Mouse (Mus musculus): ENCODE measurements around the gene Nfib. TPM values are rescaled to one million over a fixed set of nuclear protein-coding genes. Genes with fewer than 3 reads are reported as not detected.

Nfib gene
- 100 to 1,000 TPM; 118 to 124 TPM for total RNA-seq (2021)
- long read RNA-seq, experiment 1, full-length matches to known transcripts, result 19 of 29 reads
- long read RNA-seq, experiment 1, partial matches to known transcripts, result 0 of 29 reads
- long read RNA-seq, experiment 1, other reads (novel, unspliced or antisense), result 10 of 29 reads
- long read RNA-seq, experiment 2, full-length matches to known transcripts, result 21 of 52 reads
- long read RNA-seq, experiment 2, partial matches to known transcripts, result 5 of 52 reads
- long read RNA-seq, experiment 2, other reads (novel, unspliced or antisense), result 26 of 52 reads

DNA sequence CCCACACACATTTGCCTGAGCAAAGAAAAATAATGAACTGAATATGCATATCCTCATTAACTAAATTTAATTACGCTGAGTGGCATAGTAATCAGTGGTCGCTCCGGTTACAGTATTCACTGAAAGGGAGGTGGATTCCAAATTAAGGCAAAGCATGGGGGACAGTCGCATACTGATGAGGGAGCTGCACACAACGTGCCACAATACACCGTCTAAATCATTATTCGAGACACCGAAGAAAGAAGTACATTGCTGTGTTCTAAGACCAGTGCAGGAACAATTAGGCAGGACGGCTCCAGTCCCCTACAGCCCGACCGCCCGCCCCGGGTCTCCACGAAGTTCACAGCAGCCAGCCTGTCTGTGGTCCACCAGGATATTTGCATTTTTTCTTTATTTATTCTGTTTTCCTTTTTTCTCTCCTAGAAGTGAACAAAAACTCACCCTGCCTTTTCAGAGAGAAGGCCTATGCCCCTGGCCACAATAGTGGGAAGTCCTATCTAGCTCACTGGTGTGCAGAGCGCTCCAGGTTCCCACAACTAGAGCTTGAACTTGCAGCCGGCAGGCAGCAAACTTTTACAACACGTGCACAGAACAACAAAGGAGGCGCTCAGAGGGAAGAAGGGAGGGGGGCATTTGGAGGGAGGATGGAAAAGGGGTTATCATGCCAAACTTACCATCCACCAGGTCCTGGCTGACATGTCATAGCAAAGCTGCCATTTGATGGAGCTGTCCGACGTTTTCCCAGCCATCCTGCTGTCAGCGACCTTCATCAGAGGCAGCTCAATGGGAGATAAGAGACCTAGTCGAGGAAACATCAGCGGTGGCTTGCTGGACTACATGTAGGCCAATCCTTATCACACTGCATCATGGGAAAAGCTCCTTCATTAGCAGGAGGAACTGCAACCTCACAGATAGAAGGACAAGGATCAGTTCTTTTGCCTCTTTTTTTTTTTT, at the start of gene Nfib:
TSS of gene Nfib (minus strand) at position 910 of the 954 bp plus-strand sequence.
- DNase-seq (ENCODE audit: low spot score in 2 of 2), result no peak

DNA sequence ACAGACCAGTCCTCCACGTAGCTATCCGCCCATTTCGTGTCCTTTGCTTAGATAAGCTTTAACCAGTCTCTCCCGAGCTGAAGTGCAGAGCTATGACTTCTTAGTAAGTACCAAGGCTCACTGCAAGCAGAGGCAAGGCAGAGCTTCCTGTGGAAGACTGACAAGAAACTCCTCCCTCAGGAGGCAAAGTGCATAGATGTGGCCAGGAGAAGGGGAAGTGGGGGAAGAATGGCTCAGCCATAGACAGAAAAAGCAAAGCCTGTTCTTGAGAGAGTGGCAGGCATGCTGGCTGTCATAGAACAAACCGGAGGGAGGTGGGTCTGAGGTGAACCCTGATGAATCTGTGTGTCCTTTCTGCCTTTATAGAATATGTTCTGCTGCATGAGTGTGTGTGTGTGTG, 30.2 kb upstream of the Nfib start:
- DNase-seq (ENCODE audit: low spot score in 2 of 2), result no peak

DNA sequence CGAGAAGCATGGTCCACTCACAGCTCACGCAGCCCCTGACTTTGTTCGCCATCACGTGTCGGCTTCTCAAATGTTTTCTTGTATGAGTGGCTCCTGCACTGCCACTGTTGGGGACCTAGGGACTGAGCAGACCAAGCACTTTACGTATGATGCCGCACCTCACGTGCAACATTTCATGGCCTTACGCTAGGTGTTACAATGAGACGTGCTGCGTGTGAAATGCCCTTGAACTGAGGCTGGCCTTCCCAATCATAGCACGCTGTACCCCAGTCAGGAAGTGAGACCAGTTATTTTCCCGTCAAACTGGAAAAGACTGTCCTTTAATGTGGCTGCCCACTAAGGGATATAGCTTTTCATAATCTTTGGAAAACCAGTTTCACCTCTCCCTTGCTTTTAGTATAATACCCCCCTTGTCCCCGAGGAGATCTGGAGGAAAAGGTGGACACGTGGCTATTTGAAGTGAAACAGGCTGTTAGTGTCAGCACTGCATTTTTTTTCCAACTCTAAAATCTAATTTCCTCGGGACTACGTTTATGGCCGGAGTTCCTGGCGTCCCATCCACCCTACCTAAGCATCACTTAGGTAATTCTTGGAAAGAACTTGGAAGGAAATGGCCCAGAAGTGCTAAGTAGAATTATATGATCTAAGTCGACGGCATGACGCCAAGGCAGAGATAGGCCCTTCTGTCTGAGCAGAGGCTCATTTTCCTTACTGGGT, 29.4 kb upstream of the Nfib start:
- DNase-seq (ENCODE audit: low spot score in 2 of 2), result no peak

DNA sequence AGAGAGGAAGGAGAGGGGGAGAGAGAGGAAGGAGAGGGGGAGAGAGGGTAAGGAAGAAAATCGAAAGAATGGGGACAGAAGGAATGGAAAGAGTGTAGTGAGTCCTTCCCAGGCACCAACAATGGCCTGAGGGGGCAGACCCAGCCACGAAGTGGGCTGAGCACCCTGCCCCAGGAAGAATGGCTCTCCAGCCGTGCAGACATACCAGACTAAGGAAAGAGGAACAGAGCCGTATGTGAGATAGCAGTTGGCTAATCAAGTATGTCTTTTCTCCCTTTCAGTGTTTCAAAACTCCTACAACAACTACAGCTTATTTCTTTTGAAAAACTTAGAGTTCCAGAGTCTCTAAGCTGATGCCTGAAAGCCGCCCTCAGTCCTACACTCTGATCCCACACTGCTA, 28.8 kb upstream of the Nfib start:
- no peak for DNase-seq (ENCODE audit: low spot score in 2 of 2)

DNA sequence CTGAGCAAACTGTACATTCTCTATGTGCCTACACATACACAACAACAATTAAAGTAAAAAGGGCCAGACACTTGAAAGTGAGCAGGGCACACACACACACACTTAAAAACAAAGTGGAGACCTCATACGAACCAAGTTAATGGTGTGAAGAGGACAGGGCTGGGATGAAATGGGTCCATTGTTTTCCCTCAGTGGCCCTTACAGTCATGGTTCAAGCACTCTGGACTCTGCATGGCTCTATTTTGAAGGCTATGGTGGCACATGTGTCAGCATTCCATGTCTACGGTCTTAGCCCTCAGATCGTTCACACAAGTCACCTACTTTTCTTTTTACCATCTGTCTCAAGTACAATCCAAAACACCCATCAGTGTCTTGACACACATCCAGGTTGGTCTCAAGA, 28.1 kb upstream of the Nfib start:
- no peak for DNase-seq (ENCODE audit: low spot score in 2 of 2)

DNA sequence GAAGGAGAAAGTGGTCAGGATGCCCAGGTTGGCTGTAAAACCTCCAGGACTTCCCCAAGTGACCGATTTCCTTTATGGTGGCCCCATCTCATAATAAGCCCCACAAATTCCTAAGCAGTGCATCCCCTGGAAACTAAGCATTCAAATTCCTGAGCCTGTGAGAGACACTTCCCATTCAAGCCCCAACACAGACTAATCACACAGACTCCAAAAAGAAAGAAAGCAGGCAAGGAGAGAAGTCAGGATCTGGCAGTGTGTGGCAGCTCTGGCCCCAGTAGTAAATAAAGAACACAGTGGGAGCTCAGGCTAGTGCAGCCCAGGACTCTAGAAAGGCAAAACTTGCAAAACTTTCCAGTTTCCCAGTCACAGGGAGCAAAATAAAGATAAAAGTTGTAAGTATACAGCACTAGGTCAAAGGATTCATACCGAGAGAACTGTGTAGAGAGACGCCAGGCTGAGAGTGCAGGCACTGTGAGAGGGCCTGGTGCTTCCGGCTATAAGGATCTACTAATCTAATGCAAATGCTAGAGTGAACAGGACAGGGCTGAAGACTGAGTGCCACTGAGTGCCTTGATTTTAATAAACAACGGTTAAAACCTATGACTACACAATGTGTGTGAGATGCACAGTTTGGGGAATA, 24.8 kb upstream of the Nfib start:
- no peak for DNase-seq (ENCODE audit: low spot score in 2 of 2)

DNA sequence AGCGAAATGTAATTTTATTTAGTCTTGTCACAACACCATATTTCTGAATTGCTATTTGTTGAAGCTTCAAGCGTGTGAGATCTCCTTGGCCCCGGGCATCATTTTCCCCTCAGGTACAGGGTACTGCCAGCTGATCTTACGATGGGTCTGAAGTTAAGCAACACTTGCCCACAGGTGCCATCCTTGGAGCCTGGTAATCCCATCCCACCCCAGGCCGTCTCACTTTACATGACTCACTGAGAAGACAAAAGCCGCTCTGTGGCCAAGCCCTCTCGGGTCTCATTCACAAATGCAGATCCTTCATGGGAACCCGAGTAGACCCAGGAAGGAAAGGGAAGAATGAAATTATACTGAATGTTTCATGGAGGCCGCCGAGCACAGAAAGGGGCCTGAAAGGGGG, 18.5 kb upstream of the Nfib start:
- DNase-seq (ENCODE audit: low spot score in 2 of 2), result no peak

DNA sequence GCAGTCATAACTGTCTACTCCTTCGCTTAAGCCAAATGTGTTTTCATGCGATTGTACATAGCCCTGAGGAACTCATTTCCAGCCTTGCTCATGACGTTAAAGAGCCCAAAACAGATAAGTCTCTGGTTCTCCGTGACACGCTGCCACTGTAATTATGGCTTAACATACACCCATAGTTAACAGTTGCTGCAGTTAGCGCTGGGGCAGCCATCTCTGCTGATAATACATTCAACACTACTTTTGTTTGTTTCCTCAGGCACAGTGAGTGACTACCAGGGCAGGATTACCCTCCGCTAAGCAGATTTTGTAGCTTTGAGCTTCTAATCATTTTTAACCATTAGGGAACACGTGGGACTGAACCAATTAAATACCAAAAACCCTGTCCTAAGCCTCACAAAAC, 17.5 kb upstream of the Nfib start:
- DNase-seq (ENCODE audit: low spot score in 2 of 2), result no peak

DNA sequence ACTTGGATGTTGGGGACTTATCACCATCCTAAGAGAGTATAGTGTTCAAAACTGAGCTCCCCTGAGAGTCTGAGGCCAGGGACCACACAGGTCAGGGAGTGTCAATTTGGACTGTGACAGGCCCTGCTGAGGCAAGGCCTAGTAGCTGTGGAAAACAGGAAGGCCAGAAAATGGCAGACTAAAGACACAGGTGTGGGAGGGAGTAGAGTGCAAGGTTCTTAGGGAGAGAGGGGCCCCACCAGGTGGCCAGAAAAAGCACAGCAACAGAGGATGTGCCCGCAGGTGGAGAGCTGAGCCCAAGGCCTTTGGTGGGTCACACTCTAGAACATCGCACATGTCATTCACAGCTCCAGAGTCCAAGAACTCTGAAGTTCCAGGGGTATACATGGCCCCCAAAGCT, 10.3 kb upstream of the Nfib start:
- DNase-seq (ENCODE audit: low spot score in 2 of 2), result no peak

DNA sequence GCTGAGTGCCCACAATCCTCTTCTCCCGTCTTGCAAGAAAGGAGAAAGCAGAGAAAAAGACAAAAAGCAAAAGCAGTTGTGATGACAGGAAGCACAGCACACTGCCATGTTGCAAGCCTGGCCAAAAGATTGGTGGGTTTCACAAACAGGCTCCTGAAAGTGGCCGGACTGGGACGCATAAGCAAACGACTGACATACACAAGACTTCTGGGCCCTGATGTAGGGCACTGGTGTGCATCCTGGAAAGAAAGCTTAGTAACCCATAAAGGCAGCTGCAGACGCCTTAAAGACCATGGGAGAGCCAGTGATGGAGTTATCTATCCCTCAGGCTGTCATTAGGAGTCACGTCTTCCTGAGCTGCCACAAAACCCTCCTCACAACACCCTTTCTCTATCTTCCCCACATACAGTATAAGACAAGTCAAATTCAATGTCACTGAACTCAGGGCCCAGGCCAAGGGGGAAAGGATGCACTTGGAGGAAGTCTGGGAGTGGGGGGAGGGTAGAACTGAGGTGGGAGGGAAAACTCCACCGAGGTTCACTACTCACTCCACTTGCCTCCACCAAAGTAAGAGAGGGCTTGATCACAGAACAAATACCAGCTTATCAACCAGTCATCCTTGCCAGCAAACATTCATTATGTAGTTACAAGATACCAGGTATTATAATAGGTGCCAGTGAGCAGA, 6.2 kb upstream of the Nfib start:
- no peak for DNase-seq (ENCODE audit: low spot score in 2 of 2)

DNA sequence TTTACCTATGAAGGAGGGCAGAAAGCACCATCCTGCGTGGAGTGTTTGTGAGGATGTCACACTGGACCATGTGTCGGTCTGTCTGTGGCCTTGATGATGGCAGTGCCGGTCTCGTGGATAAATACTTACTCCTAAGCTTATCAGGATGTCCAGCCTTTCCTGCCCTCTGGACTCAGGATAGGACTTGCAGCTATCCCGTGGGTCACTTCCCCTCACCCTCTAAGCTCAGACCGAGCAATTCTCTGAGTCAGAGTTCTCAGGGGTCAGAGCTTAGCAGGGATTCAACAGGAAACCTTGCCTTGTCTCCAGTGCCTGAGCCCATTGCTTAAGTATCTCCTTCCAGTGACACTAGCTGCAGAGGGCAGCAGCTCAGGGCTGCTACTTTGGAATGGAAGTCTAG, 4.1 kb upstream of the Nfib start:
- DNase-seq (ENCODE audit: low spot score in 2 of 2), result no peak

DNA sequence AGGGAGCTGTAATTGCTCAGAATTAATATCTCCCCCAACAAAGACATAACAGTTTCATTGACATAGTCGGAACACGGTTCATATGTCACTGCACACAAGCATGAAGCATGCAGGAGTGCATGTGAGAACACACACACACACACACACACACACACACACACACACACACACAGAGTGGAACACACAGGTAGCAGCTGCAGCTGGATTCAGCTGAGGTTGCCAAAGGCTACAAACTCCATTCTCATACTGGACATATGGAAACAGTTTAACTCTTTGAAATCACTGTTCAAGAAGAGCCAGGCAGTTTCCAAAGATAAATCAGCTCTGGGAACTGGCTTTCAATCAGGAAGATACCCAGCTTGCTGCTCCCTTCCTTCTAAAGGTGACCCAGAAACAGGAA, 462 bp upstream of the Nfib start:
- no peak for DNase-seq (ENCODE audit: low spot score in 2 of 2)

DNA sequence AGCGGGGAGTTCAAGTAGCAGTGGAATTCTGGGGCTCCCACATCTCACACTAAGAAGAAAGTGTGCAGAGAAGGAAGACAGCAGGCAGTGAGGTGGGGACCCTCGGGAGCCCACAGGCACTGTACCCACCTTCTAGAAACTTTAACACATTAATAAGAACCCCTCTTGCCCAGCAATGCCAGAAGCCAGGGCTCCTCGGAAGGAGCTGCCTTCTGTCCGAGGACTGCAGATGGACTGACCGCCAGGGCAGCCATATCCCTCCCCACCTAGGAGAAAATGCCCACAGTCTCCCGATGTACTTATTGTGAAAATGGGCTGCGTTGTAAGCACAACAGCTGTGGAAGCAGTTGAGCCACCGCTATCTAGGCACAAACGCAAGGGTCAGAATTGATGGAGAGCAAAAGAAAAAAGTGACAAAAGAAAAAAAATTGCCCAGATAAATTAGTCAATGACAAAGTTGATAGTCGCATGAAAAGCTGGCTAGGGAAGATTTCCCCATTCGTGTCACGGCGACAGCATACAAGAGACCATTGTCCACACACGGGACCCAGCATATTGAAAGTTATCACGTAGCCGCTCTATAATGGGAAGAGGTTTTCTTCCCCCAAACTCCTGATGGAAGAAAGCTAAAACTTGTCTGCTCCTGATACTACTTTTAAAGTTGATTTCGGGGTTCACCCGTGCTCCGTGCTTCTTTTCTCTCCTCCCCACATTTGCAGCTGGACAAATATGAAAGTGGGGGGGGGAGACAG, 1.3 kb downstream of the Nfib start:
- no peak for DNase-seq (ENCODE audit: low spot score in 2 of 2)

DNA sequence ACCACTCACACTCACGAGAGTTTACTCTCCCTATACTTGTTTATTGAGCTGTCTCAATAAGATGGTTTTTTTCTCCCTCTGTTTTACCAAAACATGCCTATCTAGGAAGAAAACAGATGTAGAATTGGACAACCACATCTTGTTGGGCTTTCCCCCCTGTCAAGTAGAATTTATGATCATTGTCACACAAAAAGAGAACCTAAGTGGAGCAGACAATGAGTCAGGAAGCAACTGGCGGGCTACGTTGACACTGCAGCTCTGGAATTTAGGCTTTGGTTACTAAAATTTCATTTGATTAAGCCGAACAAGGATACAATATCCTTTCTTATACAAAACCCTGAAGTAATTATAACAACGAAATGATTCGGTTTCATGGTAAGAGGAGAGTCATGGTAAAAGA, 2.7 kb downstream of the Nfib start:
- DNase-seq (ENCODE audit: low spot score in 2 of 2), result no peak

DNA sequence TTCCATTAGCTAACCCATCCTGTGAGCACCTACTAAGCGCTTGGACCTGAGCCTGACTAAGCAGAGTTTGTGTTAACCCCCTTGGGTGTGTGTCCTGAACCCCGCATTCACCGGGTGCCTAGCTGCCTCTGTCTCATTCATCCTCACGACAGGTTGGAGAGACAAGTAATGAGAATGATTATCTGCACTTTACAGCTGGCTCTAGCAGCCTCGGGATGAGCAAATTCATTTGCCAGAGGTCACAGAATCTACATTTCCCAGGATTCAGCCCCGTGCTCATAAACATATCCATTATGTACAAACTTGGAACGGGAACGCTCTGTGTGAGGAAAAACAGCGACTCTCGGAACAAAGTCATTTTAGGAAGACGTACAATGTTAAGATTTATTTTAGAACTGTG, 6.0 kb downstream of the Nfib start:
- no peak for DNase-seq (ENCODE audit: low spot score in 2 of 2)

DNA sequence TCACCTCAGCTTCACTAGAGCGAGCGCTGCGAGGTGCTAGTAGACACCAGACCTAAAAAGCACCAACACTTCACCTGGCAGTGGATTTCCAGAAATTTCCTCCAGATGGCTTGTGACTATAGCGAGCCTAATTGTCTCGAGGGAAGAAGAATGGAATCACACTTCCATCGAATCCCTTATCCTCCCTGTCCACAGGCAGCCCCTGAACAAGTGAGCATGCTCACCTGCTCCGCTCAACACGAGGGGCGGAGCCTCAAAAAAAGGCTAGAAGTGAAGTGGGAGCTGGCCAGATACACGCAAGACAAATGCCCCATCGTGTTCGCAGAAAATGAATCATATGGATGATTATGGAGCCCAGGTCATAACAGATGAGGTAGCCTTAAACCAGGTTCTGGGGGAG, 6.9 kb downstream of the Nfib start:
- no peak for DNase-seq (ENCODE audit: low spot score in 2 of 2)

DNA sequence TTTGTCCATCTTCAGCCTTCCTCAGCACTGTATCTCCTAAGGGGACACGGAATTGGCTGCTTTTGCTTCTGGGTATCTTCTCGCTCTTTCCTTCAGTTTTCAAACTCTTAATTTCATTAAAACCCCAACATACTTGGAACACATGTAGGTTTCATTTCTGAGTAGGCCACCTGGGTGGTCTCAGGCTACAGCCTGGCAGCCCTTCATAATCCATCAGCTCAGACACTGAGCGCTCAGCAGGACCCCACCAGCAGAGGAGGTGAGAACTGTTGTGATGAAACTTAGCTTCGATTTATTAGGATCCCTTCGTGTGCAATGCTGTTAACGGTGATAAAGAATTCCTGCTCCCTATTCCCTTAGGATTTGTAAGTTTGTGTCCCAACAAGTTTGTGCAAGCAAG, 8.4 kb downstream of the Nfib start:
- no peak for DNase-seq (ENCODE audit: low spot score in 2 of 2)

DNA sequence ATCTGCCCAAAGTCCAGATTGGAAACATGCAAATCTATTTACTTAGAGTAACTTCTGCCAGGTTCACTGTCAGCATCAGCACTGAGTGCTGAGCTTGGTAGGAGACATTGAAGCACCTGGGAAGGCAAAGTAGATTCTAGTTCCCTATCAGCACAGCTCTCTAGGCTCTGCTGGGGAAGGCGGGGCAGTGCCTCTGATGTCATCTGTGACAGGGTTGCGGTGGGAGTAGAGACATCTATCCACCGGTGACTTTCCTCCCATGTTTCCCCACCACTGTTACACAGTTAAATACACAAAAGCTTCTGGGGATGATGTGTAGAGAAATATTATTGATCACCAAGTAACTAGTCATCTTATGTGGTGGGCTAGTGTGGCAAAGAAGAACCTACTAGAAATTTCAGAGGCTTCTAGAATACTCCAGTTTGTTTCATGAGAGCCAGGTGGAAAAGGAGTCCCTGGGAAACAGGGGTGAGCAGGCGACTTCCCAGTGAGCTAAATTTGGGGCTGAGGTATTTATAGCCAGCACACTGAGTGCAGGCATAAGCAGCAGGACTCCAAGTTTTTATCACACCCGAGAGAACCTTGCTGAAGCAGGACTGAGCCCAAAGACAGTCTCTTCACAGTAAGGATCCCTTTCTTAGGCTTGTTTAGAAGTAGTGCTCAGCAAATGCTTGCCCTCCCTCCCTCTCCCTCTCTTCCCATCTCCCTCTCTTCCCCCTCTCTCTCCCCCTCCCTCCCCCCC, 9.6 kb downstream of the Nfib start:
- no peak for DNase-seq (ENCODE audit: low spot score in 2 of 2)

DNA sequence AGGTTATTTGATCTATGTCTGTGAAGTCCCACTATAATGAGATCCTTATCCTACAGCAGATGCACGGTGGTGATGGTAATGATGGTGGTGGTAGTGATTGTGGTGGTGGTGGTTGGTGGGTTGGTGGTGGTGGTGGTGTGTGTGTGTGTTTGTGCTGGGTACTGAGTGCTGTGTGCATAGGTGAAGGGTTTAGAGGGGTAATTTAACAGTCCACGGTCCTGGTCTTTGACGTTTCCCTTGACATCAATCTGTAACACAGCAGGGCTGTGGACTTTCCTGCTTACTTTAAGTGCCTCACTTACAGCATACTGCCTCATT, 13.6 kb downstream of the Nfib start:
- no peak for DNase-seq (ENCODE audit: low spot score in 2 of 2)
